Mouse (Mus musculus) embryonic facial prominence, embryonic 11.5 days (tissue): ENCODE data around the gene Unc5b. TPM values are rescaled to one million over a fixed set of nuclear protein-coding genes. Genes with fewer than 3 reads are reported as not detected.

Source experiments
- ATAC-seq: fragments of 200-750 bp; cut with Nextera tagmentation; replicated peaks from 2 replicates; pipeline ENCODE4 v1.8.0; 2017; ENCODE audit warnings: low read depth; ENCODE audit not compliant: insufficient number of reproducible peaks, low FRiP score, low TSS enrichment
- DNase-seq: peaks from one replicate; pipeline ENCODE4 v3.0.0-alpha.2; 2015; ENCODE audit warnings: low spot score
- H3K27ac ChIP-seq: fragments of 300-500 bp; sonication (generic); replicated peaks from 2 replicates; pipeline ENCODE4 v1.5.1; 2014; ENCODE audit warnings: mild to moderate bottlenecking, low read depth, low read length, control low read depth
- H3K27me3 ChIP-seq: fragments of 300-500 bp; sonication (generic); 2 replicates; pipeline ENCODE4 v1.6.1; 2014; ENCODE audit warnings: mild to moderate bottlenecking, low read length, moderate library complexity, mixed read lengths; ENCODE audit not compliant: control insufficient read depth, insufficient read depth
- H3K36me3 ChIP-seq: fragments of 300-500 bp; sonication (generic); replicated peaks from 2 replicates; pipeline ENCODE4 v1.6.1; 2014; ENCODE audit warnings: low read depth, mild to moderate bottlenecking, low read length, moderate library complexity, mixed read lengths; ENCODE audit not compliant: control insufficient read depth, insufficient read depth
- H3K4me1 ChIP-seq: fragments of 300-500 bp; sonication (generic); 2 replicates; pipeline ENCODE4 v1.6.1; 2014; ENCODE audit warnings: low read length, mixed read lengths; ENCODE audit not compliant: control insufficient read depth, insufficient read depth
- H3K4me2 ChIP-seq: fragments of 300-500 bp; sonication (generic); 2 replicates; pipeline ENCODE4 v1.6.1; 2014; ENCODE audit warnings: low read depth, mild to moderate bottlenecking, control low read depth, low read length, moderate library complexity
- H3K4me3 ChIP-seq: fragments of 300-500 bp; sonication (generic); 2 replicates; pipeline ENCODE4 v1.5.1; 2014; ENCODE audit warnings: low read depth, low read length, control low read depth
- H3K9ac ChIP-seq: fragments of 300-500 bp; sonication (generic); replicated peaks from 2 replicates; pipeline ENCODE4 v1.6.1; 2014; ENCODE audit warnings: mild to moderate bottlenecking, control low read depth, low read length
- H3K9me3 ChIP-seq: fragments of 300-500 bp; sonication (generic); replicated peaks from 2 replicates; pipeline ENCODE4 v1.6.1; 2016; ENCODE audit warnings: mild to moderate bottlenecking, low read length, inconsistent platforms, mixed read lengths; ENCODE audit not compliant: control insufficient read depth
- WGBS: fragments of 180-500 bp; shearing (Covaris S2); extraction: QIAGEN DNeasy Blood & Tissue Kit; methylation state at CpG from one replicate; pipeline ENCODE4 v1.1.7; 2014; 5-methylcytosine and 5-hydroxymethylcytosine counted together
- polyA plus RNA-seq: library from polyadenylated mRNA; unstranded; fragments of >200 nt; fragmentation: Nextera tagmentation; extraction: Ambion mirVana; gene quantifications from 2 replicates; pipeline ENCODE4 v1.2.1, GENCODE M21; 2014

Unc5b gene
- polyA plus RNA-seq, 1 experiment from 2014 or later, result 4.0 TPM

- Histone ChIP-seq H3K9me3 (no peaks in the 10 kb centered on the region), H3K36me3 (no peaks in the 10 kb centered on the region), H3K27me3 (no peaks in the 10 kb centered on the region), H3K4me1 (peaks cover 21% of the 10 kb centered on the region), H3K9ac (no peak overlapping the region), H3K4me3 (no peak overlapping the region), H3K4me2 (no peak overlapping the region), H3K27ac (no peak overlapping the region)
- no peak for ATAC-seq
- WGBS, result 27% methylated on average over 4 of the region's 4 CpGs
- no peak for DNase-seq
Measured at GRCm38 (mm10) chr10:60804865-60805264, 26.5 kb downstream of the Unc5b start.

GRCm38 (mm10) chr10:60803971-60804370 lies 27.4 kb downstream of the Unc5b start:
- H3K27me3 ChIP-seq, result no peaks in the 10 kb centered on the region
- ATAC-seq (no peak), DNase-seq (no peak)
- H3K4me2 ChIP-seq, result no peak overlapping the region
- H3K9ac ChIP-seq, result no peak overlapping the region
- H3K27ac ChIP-seq, result no peak overlapping the region
- WGBS, result 89% methylated on average over 10 of the region's 10 CpGs
- H3K9me3 ChIP-seq, result no peaks in the 10 kb centered on the region
- no peaks in the 10 kb centered on the region for H3K36me3 ChIP-seq
- H3K4me1 ChIP-seq, result peaks cover 23% of the 10 kb centered on the region
- no peak overlapping the region for H3K4me3 ChIP-seq

GRCm38 (mm10) chr10:60801898-60802412 lies 29.4 kb downstream of the Unc5b start:
- WGBS, result 57% methylated on average over 12 of the region's 12 CpGs
- Histone ChIP-seq H3K4me2 (no peak overlapping the region), H3K27me3 (no peaks in the 10 kb centered on the region), H3K27ac (no peak overlapping the region), H3K4me3 (no peak overlapping the region), H3K9ac (peak overlapping the region; percentile 18), H3K9me3 (no peaks in the 10 kb centered on the region), H3K36me3 (no peaks in the 10 kb centered on the region), H3K4me1 (peaks cover 16% of the 10 kb centered on the region)
- DNase-seq (no peak), ATAC-seq (no peak)

- no peaks in the 10 kb centered on the region for H3K27me3 ChIP-seq
- peaks cover 14% of the 10 kb centered on the region for H3K4me1 ChIP-seq
- no peak overlapping the region; the same call in 1 of the 2 replicates for H3K9ac ChIP-seq
- 42% methylated on average over 11 of the region's 11 CpGs for WGBS
- no peaks in the 10 kb centered on the region for H3K9me3 ChIP-seq
- no peak overlapping the region for H3K27ac ChIP-seq
- DNase-seq, result no peak
- no peaks in the 10 kb centered on the region for H3K36me3 ChIP-seq
- no peak overlapping the region for H3K4me2 ChIP-seq
- ATAC-seq, result no peak
- H3K4me3 ChIP-seq, result no peak overlapping the region
Measured at GRCm38 (mm10) chr10:60801168-60801897, 30.0 kb downstream of the Unc5b start.

GRCm38 (mm10) chr10:60800295-60801167 lies 30.9 kb downstream of the Unc5b start:
- WGBS, result 14% methylated on average over 19 of the region's 19 CpGs
- Histone ChIP-seq H3K27me3 (no peaks in the 10 kb centered on the region), H3K9me3 (no peaks in the 10 kb centered on the region), H3K4me1 (peaks cover 6% of the 10 kb centered on the region), H3K36me3 (no peaks in the 10 kb centered on the region), H3K4me2 (no peak overlapping the region), H3K27ac (no peak overlapping the region), H3K4me3 (no peak overlapping the region), H3K9ac (no peak overlapping the region)
- DNase-seq, result peak; percentile 43
- no peak for ATAC-seq

GRCm38 (mm10) chr10:60797682-60798422 lies 33.5 kb downstream of the Unc5b start:
- H3K9me3 ChIP-seq, result no peaks in the 10 kb centered on the region
- peaks cover 8% of the 10 kb centered on the region for H3K4me1 ChIP-seq
- no peak overlapping the region for H3K4me3 ChIP-seq
- DNase-seq (no peak), ATAC-seq (no peak)
- no peak overlapping the region for H3K27ac ChIP-seq
- no peaks in the 10 kb centered on the region for H3K27me3 ChIP-seq
- 86% methylated on average over 14 of the region's 14 CpGs for WGBS
- H3K36me3 ChIP-seq, result no peaks in the 10 kb centered on the region
- no peak overlapping the region for H3K4me2 ChIP-seq
- H3K9ac ChIP-seq, result no peak overlapping the region

- 74% methylated on average over 7 of the region's 7 CpGs for WGBS
- H3K9me3 ChIP-seq, result no peaks in the 10 kb centered on the region
- ATAC-seq (no peak), DNase-seq (no peak)
- no peak overlapping the region for H3K4me3 ChIP-seq
- H3K36me3 ChIP-seq, result no peaks in the 10 kb centered on the region
- no peaks in the 10 kb centered on the region for H3K27me3 ChIP-seq
- H3K4me1 ChIP-seq, result peaks cover 8% of the 10 kb centered on the region
- no peak overlapping the region for H3K4me2 ChIP-seq
- H3K9ac ChIP-seq, result no peak overlapping the region
- H3K27ac ChIP-seq, result no peak overlapping the region
Measured at GRCm38 (mm10) chr10:60796474-60796873, 34.9 kb downstream of the Unc5b start.
